Mouse (Mus musculus) mesoderm, embryonic 11.5 days (tissue): ENCODE measurements around the gene Gpatch8.

Experiments
- DNase-seq: peaks from one replicate; pipeline ENCODE4 v3.0.0-alpha.2; 2012; ENCODE audit warnings: low read depth, low spot score

Gene Gpatch8

GRCm38 (mm10) chr11:102556031-102556715 is at the start of gene Gpatch8:
Gene Gpatch8 (minus strand): TSS chr11:102556392.
- peak; percentile 99 for DNase-seq

- DNase-seq = no peak
Observed at GRCm38 (mm10) chr11:102604777-102605552, 48.8 kb upstream of the Gpatch8 start.

GRCm38 (mm10) chr11:102604010-102604584 is 47.9 kb upstream of the Gpatch8 start, which contains the start of gene Fzd2:
Gene Fzd2 (plus strand): TSS chr11:102604396.
- peak; percentile 99 for DNase-seq

GRCm38 (mm10) chr11:102603496-102603850 is 47.3 kb upstream of the Gpatch8 start:
- peak; percentile 89 for DNase-seq

GRCm38 (mm10) chr11:102602816-102603495 is 46.8 kb upstream of the Gpatch8 start:
- DNase-seq = peak; percentile 81

- peak; percentile 42 for DNase-seq
Observed at GRCm38 (mm10) chr11:102599912-102600311, 43.7 kb upstream of the Gpatch8 start.

GRCm38 (mm10) chr11:102595341-102595820 is 39.2 kb upstream of the Gpatch8 start:
- peak; percentile 91 for DNase-seq

GRCm38 (mm10) chr11:102587554-102587953 is 31.4 kb upstream of the Gpatch8 start:
- DNase-seq = no peak

GRCm38 (mm10) chr11:102586445-102587130 is 30.4 kb upstream of the Gpatch8 start:
- no peak for DNase-seq

- no peak for DNase-seq
Observed at GRCm38 (mm10) chr11:102582736-102583135, 26.5 kb upstream of the Gpatch8 start.

- DNase-seq = no peak
Observed at GRCm38 (mm10) chr11:102582016-102582610, 25.9 kb upstream of the Gpatch8 start.

GRCm38 (mm10) chr11:102581281-102582015 is 25.3 kb upstream of the Gpatch8 start:
- DNase-seq = no peak

GRCm38 (mm10) chr11:102580034-102580330 is 23.8 kb upstream of the Gpatch8 start:
- no peak for DNase-seq

- no peak for DNase-seq
Observed at GRCm38 (mm10) chr11:102579165-102580033, 23.2 kb upstream of the Gpatch8 start, which contains the start of gene Gm11627. Gene Gm11627 (minus strand): TSS chr11:102579461.

GRCm38 (mm10) chr11:102578341-102579118 is 22.3 kb upstream of the Gpatch8 start:
- peak; percentile 90 for DNase-seq

GRCm38 (mm10) chr11:102576050-102576754 is 20.0 kb upstream of the Gpatch8 start:
- no peak for DNase-seq

- no peak for DNase-seq
Observed at GRCm38 (mm10) chr11:102575034-102575433, 18.8 kb upstream of the Gpatch8 start.
